Mouse (Mus musculus) CD4-positive helper T cell, adult 2 months (primary cell): ENCODE measurements around the gene Tenm3.

Experiments used
- DNase-seq: peaks from one replicate; pipeline ENCODE4 v3.0.0-alpha.2; 2012; ENCODE audit warnings: low read depth, missing footprints, low spot score

Tenm3 gene

GRCm38 (mm10) chr8:48279360-48279759 is 564.4 kb downstream of the Tenm3 start:
- no peak for DNase-seq

- DNase-seq, result no peak
Observed at GRCm38 (mm10) chr8:48277986-48278635, 565.6 kb downstream of the Tenm3 start.

GRCm38 (mm10) chr8:48275066-48275465 is 568.7 kb downstream of the Tenm3 start:
- no peak for DNase-seq

- no peak for DNase-seq
Observed at GRCm38 (mm10) chr8:48274566-48274965, 569.2 kb downstream of the Tenm3 start.

GRCm38 (mm10) chr8:48268638-48269037 is 575.1 kb downstream of the Tenm3 start:
- no peak for DNase-seq

- no peak for DNase-seq
Observed at GRCm38 (mm10) chr8:48260265-48260664, 583.5 kb downstream of the Tenm3 start.

- no peak for DNase-seq
Observed at GRCm38 (mm10) chr8:48259832-48260231, 583.9 kb downstream of the Tenm3 start.

- no peak for DNase-seq
Observed at GRCm38 (mm10) chr8:48243876-48244275, 599.9 kb downstream of the Tenm3 start.

GRCm38 (mm10) chr8:48240917-48241531 is 602.7 kb downstream of the Tenm3 start:
- DNase-seq, result no peak

- DNase-seq, result no peak
Observed at GRCm38 (mm10) chr8:48236968-48237367, 606.8 kb downstream of the Tenm3 start.

GRCm38 (mm10) chr8:48232927-48233326 is 610.8 kb downstream of the Tenm3 start:
- no peak for DNase-seq

- no peak for DNase-seq
Observed at GRCm38 (mm10) chr8:48231882-48232281, 611.9 kb downstream of the Tenm3 start.

- DNase-seq, result no peak
Observed at GRCm38 (mm10) chr8:48231389-48231788, 612.4 kb downstream of the Tenm3 start.

GRCm38 (mm10) chr8:48228676-48229075 is 615.1 kb downstream of the Tenm3 start:
- no peak for DNase-seq

- no peak for DNase-seq
Observed at GRCm38 (mm10) chr8:48224753-48225152, 619.0 kb downstream of the Tenm3 start.

- DNase-seq, result no peak
Observed at GRCm38 (mm10) chr8:48222429-48222769, 621.4 kb downstream of the Tenm3 start.

GRCm38 (mm10) chr8:48221724-48222428 is 621.9 kb downstream of the Tenm3 start:
- DNase-seq, result no peak

- DNase-seq, result no peak
Observed at GRCm38 (mm10) chr8:48221304-48221703, 622.4 kb downstream of the Tenm3 start.

GRCm38 (mm10) chr8:48220529-48221181 is 623.1 kb downstream of the Tenm3 start:
- no peak for DNase-seq

- no peak for DNase-seq
Observed at GRCm38 (mm10) chr8:48215071-48215501, 628.7 kb downstream of the Tenm3 start.

GRCm38 (mm10) chr8:48214386-48214785 is 629.4 kb downstream of the Tenm3 start:
- no peak for DNase-seq

- no peak for DNase-seq
Observed at GRCm38 (mm10) chr8:48211931-48212330, 631.8 kb downstream of the Tenm3 start.
